Mouse (Mus musculus) forebrain, embryonic 10.5 days (tissue): ENCODE measurements around the gene Cars2. TPM values are rescaled to one million over a fixed set of nuclear protein-coding genes. Genes with fewer than 3 reads are reported as not detected.
"Not testable (repeated sequence)": the region's sequence is repeated elsewhere in the genome, so short reads cannot be mapped to it uniquely, and the experiment has no call there.

Source experiments
- DNase-seq: peaks from one replicate; pipeline ENCODE4 v3.0.0-alpha.2; 2017; ENCODE audit warnings: low spot score; ENCODE audit errors: extremely low spot score
- H3K27ac ChIP-seq: fragments of 300-500 bp; sonication (generic); 2 replicates; pipeline ENCODE4 v1.5.1; 2016; ENCODE audit warnings: mild to moderate bottlenecking
- H3K27me3 ChIP-seq: fragments of 300-500 bp; sonication (generic); 2 replicates; pipeline ENCODE4 v1.6.1; 2016; ENCODE audit warnings: mild to moderate bottlenecking; ENCODE audit not compliant: poor library complexity, severe bottlenecking
- H3K36me3 ChIP-seq: fragments of 300-500 bp; sonication (generic); replicated peaks from 2 replicates; pipeline ENCODE4 v1.6.1; 2016; ENCODE audit warnings: mild to moderate bottlenecking, moderate library complexity
- H3K4me1 ChIP-seq: fragments of 300-500 bp; sonication (generic); 2 replicates; pipeline ENCODE4 v1.6.1; 2016
- H3K4me3 ChIP-seq: fragments of 300-500 bp; sonication (generic); 2 replicates; pipeline ENCODE4 v1.5.1; 2016; ENCODE audit warnings: mild to moderate bottlenecking, moderate library complexity
- H3K9me3 ChIP-seq: fragments of 300-500 bp; sonication (generic); 2 replicates; pipeline ENCODE4 v1.6.1; 2016; ENCODE audit warnings: mild to moderate bottlenecking, moderate library complexity
- WGBS: fragments of 180-500 bp; shearing (Covaris S2); methylation state at CpG from one replicate; pipeline ENCODE4 v1.1.7; 2016; 5-methylcytosine and 5-hydroxymethylcytosine counted together
- polyA plus RNA-seq: library from polyadenylated mRNA; unstranded; fragments of >200 nt; fragmentation: Nextera tagmentation; extraction: Ambion mirVana; gene quantifications from 2 replicates; pipeline ENCODE4 v1.2.1, GENCODE M21; 2016

The Cars2 gene
- polyA plus RNA-seq, 1 experiment from 2014 or later = 19.4 TPM

DNA sequence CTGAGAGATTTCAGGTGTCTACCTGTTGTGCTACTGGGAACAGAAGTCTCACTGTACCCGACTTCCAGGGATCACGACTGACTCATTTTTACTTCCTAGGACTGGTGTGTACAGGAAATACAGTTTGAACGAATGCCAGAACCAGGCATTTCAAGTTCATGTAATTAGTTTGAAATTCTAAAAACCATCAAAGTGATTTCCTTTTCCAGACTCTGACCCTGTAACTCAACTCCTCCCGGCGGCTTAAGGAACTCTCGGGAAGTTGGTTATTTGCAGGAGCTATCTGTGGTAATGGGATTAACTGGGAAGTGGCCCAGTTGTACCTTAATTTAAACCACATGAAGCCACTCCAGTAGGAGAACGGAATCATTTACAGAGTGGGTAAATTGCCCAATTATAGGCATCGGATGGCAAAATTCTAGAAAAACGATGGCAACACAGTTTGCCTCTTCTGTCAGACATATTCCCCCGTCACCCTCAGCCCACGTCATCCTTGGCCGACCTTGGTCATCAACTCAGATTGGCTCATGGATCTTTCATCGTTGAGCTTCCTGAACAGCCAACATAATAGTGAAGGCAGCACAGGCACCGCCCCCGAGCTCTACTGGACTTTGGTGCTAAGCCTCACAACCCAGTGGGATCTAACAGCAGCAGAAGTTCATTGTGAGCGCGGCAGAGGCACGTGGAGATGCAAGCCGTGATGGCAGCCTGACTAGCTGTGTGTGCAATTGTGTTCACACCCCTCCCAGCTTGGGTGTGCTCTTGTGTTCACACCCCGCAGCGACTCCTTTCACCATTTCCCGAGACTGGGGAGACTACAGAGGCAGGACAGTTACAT lies 18.9 kb upstream of the Cars2 start:
- Histone ChIP-seq H3K27me3 (no peaks in the 10 kb centered on the region), H3K27ac (no peak overlapping the region), H3K4me3 (no peak overlapping the region), H3K36me3 (peaks cover 64% of the 10 kb centered on the region), H3K9me3 (peaks cover 5% of the 10 kb centered on the region), H3K4me1 (peaks cover under 1% of the 10 kb centered on the region; the same call in 1 of the 2 replicates)
- peak; percentile 12 for DNase-seq
- WGBS = 84% methylated on average over 22 of the region's 22 CpGs

DNA sequence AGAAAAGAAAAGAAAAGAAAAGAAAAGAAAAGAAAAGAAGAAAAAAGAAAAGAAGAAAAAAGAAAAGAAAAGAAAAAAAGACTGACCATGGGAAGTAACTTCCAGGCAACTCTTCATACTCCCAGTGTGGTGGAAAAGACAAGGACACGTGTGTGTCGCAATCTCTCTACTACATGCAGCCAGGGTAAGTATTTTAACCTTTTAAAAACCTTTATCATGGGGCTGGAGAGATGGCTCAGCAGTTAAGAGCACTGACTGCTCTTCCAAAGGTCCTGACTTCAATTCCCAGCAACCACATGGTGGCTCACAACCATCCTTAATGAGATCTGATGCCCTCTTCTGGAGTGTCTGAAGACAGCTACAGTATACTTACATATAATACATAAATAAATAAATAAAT lies 17.6 kb upstream of the Cars2 start:
- H3K9me3 ChIP-seq, H3K27ac ChIP-seq, H3K4me1 ChIP-seq, H3K27me3 ChIP-seq, DNase-seq, H3K4me3 ChIP-seq: not testable (repeated sequence)
- H3K36me3 ChIP-seq = peaks cover 77% of the 10 kb centered on the region
- WGBS = 90% methylated on average over 2 of the region's 2 CpGs

DNA sequence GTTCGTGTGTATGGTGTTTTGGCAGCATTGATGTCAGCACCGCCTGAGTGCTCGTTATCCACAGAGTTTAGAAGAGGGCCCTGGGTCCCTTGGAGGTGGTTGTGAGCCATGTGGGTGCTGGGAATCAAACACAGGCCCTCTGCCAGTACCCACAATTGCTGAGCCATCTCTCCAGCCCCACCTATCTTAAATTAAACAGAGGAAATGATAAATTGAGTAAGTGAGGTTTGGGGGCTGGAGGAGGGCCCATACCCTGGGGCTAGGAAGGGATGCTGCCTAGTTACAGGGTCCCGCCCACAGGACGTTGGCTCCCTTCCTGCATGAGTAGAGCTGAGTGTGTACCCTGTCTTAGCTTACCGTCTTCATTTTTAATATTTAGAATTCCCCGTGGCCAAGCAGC lies 14.1 kb upstream of the Cars2 start:
- Histone ChIP-seq H3K4me3 (no peak overlapping the region), H3K27me3 (no peaks in the 10 kb centered on the region), H3K4me1 (peaks cover 8% of the 10 kb centered on the region), H3K9me3 (peaks cover 13% of the 10 kb centered on the region), H3K27ac (no peak overlapping the region), H3K36me3 (peaks cover 93% of the 10 kb centered on the region)
- DNase-seq = no peak
- WGBS = 95% methylated on average over 7 of the region's 7 CpGs

DNA sequence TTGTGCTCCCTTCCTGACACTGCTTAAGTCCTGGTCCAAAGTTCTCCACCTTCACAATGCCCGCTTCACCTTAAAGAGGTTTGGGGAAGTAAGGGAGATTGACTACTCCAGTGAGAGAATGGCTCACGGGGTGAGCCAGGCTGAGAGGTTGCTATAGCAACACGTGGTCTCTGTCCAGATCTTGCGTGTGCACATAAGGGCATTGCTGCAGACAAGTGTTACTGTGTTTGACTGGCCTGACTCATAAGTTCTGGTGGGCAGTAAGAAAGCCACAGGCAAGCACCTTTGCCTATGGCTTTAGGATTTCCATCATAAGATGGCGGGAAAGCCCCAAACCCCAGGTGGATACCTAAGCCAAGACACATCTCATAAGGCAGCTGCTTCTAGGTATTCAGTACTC lies 13.7 kb upstream of the Cars2 start:
- peaks cover 13% of the 10 kb centered on the region for H3K9me3 ChIP-seq
- DNase-seq = no peak
- no peak overlapping the region for H3K4me3 ChIP-seq
- no peak overlapping the region for H3K27ac ChIP-seq
- 93% methylated on average over 5 of the region's 5 CpGs for WGBS
- H3K36me3 ChIP-seq = peaks cover 88% of the 10 kb centered on the region
- H3K27me3 ChIP-seq = no peaks in the 10 kb centered on the region
- peaks cover 13% of the 10 kb centered on the region for H3K4me1 ChIP-seq

DNA sequence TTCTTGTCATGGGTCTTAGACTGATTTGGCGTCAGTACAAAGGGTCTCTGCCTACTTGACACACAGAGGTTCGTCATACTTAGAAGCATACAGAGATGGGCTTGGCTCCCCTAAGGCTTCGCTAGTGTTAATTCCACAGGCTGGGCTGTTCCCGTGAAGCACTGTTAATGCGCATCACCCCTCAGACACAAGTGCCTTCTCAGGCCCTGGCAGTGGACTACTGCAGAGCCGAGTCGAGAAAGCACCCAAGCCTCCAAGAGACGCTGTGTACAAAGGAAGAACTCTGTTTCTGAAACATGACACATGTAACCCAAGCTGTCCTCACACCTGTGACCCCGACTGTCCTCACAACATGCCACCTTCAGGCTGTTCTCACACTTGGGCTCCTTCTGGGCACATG lies 9.6 kb upstream of the Cars2 start:
- Histone ChIP-seq H3K27me3 (no peaks in the 10 kb centered on the region), H3K4me3 (no peak overlapping the region), H3K4me1 (peaks cover 23% of the 10 kb centered on the region), H3K36me3 (peaks cover 48% of the 10 kb centered on the region), H3K27ac (no peak overlapping the region), H3K9me3 (peaks cover 13% of the 10 kb centered on the region)
- no peak for DNase-seq
- 93% methylated on average over 9 of the region's 9 CpGs for WGBS

DNA sequence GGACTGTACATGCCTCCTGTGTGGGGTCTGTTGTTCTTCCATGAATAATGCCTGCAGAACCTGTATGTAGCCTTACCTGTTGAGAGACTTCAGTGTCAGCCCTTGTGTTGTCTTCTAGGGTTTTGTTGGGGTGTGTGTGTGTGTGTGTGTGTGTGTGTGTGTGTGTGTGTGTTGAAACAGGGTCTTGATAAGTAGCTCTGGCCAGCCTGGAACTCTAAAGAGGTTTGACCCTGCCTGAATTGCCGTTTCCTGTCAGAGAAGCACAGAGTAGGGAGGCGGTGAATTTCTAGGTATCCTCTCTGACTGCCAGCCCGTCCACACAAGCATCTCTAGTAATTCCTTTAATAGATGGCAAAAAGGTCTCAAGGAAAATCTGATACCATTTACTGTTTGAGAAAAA lies 8.9 kb upstream of the Cars2 start:
- WGBS = 85% methylated on average over 3 of the region's 3 CpGs
- H3K4me1 ChIP-seq = peaks cover 30% of the 10 kb centered on the region
- no peak overlapping the region for H3K27ac ChIP-seq
- peaks cover 9% of the 10 kb centered on the region for H3K9me3 ChIP-seq
- DNase-seq = no peak
- H3K27me3 ChIP-seq = no peaks in the 10 kb centered on the region
- peak overlapping the region; percentile 90; the same call in 1 of the 2 replicates for H3K4me3 ChIP-seq
- H3K36me3 ChIP-seq = peaks cover 41% of the 10 kb centered on the region

DNA sequence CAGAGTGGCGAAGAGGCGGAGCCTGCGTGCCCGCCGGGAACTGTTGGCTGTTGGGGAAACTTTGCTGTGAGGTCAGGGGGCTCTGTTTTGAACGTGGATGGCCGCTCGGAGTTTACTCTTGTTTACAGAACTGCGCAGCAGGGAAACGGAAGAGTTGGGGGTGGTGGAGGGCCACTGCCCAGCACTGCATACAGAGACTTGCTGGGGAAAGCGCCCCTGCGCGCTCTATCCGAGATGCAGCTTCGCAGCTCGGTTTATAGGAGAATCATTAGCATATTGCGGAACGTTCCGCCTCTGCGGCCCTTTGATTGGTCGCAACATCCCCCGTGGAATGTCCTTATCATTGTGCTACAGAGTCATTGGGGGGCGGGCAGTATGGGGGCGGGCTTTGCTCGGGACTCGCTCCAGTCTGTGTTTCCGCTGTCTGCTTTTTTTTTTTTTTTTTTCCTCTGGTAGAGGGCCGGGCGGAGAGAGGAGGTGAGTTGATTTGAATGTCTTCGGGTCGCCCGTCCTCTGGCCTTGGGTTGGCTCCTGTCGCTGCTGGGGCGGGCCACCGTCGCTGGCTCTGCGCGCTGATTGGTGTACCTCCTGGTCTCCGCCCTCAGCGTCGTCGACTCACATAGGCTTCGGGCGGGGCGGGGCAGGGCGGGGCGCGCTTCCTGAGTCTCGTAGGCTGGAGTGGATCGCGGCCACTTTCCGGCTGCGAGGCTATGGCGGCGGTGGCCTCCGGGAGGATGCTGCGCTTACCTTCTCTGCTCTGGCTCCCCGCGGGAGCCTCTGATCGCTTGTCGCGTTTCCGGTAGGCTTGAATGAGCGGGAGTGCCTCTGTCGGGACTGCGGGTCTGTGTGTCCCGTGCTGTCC lies 7.4 kb upstream of the Cars2 start:
- peak overlapping the region; percentile 90 for H3K4me3 ChIP-seq
- H3K4me1 ChIP-seq = peaks cover 42% of the 10 kb centered on the region
- H3K27ac ChIP-seq = peak overlapping the region; percentile 99
- peak; percentile 99 for DNase-seq
- under 1% methylated on average over 67 of the region's 67 CpGs for WGBS
- H3K27me3 ChIP-seq = no peaks in the 10 kb centered on the region
- H3K36me3 ChIP-seq = peaks cover 26% of the 10 kb centered on the region
- H3K9me3 ChIP-seq = peaks cover 4% of the 10 kb centered on the region; the same call in 1 of the 2 replicates

DNA sequence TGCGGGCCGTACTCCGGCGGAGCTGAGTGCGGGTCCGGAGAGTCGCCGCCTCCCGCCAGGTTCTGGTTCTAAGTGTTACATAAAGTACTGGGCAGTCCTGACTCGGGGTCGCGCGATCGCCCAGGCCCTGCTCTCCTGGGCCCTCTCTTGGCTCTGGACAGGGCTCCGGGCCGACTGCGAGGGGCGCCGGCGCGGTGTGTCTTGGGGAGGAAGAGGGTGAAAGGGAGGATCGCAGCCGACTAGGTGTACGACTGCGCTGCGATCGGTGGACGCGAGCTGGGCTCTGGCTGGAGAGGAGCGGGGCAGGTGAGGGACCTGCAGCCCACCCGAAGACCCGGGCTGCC lies 6.8 kb upstream of the Cars2 start:
- Histone ChIP-seq H3K4me1 (peaks cover 42% of the 10 kb centered on the region), H3K4me3 (peak overlapping the region; percentile 90), H3K9me3 (peaks cover 4% of the 10 kb centered on the region; the same call in 1 of the 2 replicates), H3K27me3 (no peaks in the 10 kb centered on the region), H3K27ac (peak overlapping the region; percentile 99), H3K36me3 (peaks cover 22% of the 10 kb centered on the region)
- DNase-seq = no peak
- WGBS = under 1% methylated on average over 32 of the region's 32 CpGs

DNA sequence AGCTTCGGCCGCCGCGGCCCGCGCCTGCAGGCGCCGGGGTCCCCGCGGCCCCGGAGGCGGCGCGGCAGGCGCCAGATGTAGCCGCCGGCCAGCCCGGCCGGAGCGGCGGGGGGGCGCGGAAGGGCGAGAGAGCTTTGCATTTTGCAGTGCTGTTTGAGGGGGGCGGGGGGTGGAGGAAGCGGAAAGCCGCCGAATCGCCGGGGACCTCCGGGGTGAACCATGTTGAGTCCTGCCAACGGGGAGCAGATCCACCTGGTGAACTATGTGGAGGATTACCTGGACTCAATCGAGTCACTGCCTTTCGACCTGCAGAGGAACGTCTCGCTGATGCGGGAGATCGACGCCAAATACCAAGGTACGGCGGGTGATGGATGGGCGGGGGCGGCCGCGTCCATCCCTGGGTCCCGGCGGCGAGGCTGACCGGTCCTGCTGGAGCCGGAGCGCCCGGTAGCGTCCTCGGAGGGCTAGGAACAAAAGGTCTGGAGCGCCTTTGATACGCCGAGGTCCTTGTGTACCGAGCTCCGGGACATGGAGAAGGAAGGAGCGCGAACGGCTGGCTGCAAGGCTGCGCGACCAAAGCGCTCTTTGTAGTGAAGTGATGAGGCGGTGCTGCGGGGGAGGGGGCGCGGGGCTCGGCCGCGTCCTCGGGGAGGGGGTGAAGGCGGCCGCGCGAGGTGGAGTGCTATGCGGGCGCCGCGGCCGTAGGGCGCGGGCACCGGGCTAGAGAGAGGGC lies 6.3 kb upstream of the Cars2 start:
- peak overlapping the region; percentile 90 for H3K4me3 ChIP-seq
- peak overlapping the region; percentile 99 for H3K27ac ChIP-seq
- peaks cover 42% of the 10 kb centered on the region for H3K4me1 ChIP-seq
- peaks cover 17% of the 10 kb centered on the region for H3K36me3 ChIP-seq
- DNase-seq = peak; percentile 53
- peaks cover 4% of the 10 kb centered on the region; the same call in 1 of the 2 replicates for H3K9me3 ChIP-seq
- no peaks in the 10 kb centered on the region for H3K27me3 ChIP-seq
- under 1% methylated on average over 85 of the region's 85 CpGs for WGBS

DNA sequence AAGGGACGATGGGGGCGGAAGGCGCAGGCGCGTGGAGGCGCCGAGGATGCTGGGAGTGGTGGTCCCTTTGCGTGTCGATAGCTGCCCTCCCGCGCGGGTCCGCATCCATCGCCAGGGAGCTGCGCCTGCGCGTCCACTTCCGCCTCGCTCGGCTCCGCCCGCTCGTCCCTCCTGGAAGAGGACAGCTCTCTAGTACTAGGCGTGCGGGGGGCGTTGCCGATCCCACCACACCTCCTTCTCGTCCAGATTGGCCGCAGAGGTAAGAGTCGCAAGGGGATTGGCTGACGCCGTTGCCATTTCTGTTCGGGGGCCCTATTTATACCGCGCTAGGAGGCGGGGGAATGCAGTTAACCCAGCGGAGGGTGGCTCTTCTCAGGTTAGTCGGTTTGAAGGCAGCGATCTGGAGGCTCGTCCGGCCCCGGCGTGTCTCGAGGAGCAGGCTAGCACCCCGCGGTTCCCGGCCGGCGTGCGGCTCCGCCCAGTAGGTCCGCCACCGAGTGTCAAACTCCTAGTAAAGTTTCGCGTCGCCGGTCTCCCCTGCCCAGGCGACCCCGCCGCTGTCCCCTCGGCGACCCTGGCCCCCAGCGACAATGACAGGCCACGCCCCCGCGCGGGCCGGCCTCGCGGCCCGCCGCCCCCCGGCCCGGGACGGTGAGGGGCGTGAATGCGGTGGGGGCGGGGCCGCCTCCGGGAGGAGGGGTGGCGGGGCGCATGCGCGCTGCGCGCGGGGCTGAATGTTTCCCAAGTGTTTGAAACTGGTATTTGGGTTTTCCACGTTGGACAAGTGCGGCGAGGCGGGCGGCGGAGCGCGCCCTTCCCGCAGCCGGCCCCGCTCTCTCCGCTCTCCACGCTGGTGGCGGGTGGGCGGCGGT lies 5.4 kb upstream of the Cars2 start:
- Histone ChIP-seq H3K27me3 (no peaks in the 10 kb centered on the region), H3K9me3 (no peaks in the 10 kb centered on the region; the same call in 1 of the 2 replicates), H3K4me3 (peak overlapping the region; percentile 90), H3K4me1 (peaks cover 45% of the 10 kb centered on the region), H3K36me3 (peaks cover 8% of the 10 kb centered on the region), H3K27ac (peak overlapping the region; percentile 99)
- peak; percentile 100 for DNase-seq
- under 1% methylated on average over 102 of the region's 103 CpGs for WGBS

DNA sequence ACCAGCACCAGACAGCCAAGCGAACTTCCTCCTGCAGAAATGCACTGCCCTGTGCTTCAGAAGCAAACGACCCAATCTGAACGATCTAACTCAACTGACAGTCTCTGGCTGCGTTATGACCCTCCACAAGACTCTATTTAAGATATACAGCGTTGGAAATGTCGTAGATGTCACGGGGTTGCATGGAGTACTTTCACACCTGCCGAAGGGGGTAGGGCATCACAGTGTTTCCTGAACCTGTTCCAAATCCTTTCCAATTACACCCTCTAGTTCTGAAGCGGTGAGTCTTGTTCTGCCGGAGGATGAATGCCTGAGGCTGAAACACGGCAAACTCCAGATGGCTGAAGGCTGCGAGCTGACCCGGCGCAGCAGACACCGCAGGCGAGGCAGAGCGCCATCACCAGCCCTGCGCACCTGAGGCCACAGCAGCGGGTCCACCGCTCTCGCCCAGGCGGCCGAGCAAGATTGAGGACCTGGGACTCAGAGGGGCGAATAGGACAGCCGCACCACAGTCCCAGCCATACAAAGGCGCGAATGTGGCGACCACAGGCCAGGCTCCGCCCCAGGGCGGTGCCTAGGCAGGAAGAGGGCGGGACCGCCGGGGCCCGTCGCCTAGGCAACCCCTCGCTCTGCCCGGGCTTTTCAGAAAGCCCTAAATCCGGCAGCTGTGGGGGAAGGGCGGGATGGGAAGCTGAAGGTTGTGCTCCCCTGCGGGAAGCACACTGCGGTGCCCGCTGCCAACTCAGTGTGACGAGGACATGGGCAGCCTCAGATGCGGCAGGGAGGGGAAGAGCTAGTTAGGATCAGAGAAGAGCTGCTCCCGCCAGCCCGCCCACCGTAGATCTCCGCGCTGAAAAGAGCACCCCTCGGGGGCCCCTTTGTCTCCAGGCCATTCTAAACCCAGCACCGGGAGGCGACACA lies 4.5 kb upstream of the Cars2 start, which contains the start of gene Ing1:
TSS of gene Ing1 (plus strand) at position 773 of the 921 bp plus-strand sequence.
- H3K36me3 ChIP-seq = peaks cover 1% of the 10 kb centered on the region; the same call in 1 of the 2 replicates
- under 1% methylated on average over 52 of the region's 52 CpGs for WGBS

More for the DNA sequence above, 4.5 kb upstream of the Cars2 start, which contains the start of gene Ing1:
- Histone ChIP-seq H3K27me3 (no peaks in the 10 kb centered on the region), H3K9me3 (no peaks in the 10 kb centered on the region), H3K27ac (peak within 1 kb of the TSS; percentile 99), H3K4me3 (peak within 1 kb of the TSS; percentile 90), H3K4me1 (peaks cover 49% of the 10 kb centered on the region)
- DNase-seq = peak; percentile 97
